Mouse (Mus musculus) heart, adult 2 months (tissue): ENCODE measurements around the gene Med8.

Experiments
- CTCF ChIP-seq: fragments of 200-600 bp; IDR thresholded peaks from 2 replicates; pipeline ENCODE4 v1.8.1; 2022; ENCODE audit warnings: antibody characterized with exemption, mild to moderate bottlenecking, moderate library complexity
- EP300 ChIP-seq: fragments of 200-500 bp; IDR thresholded peaks from 2 replicates; pipeline ENCODE4 v1.6.1; 2011; ENCODE audit warnings: low read depth, low read length, control low read depth; ENCODE audit not compliant: insufficient read depth
- POLR2A ChIP-seq: fragments of 200-500 bp; IDR thresholded peaks from 2 replicates; pipeline ENCODE4 v1.6.1; 2011; ENCODE audit warnings: mild to moderate bottlenecking, low read depth, low read length, control low read depth; ENCODE audit not compliant: insufficient read depth

- TF ChIP-seq POLR2A (no peak), CTCF (no peak), EP300 (no peak)
Measured at GRCm38 (mm10) chr4:118437829-118438253, 28.7 kb downstream of the Med8 start.
